In genomic region chr4:152221411-152221887, GRCm38 (mm10) we compare ENCODE assay signal across 10 mouse cellular contexts. TPM values are rescaled to one million over a fixed set of nuclear protein-coding genes. Genes with fewer than 3 reads are reported as not detected.
A peak's percentile ranks its signal among the peaks of the same experiment; 100 is the strongest.
DNase-seq lines count a peak whose midpoint lies in the region; ATAC-seq lines count a peak whose summit lies in the region.
"Had no signal": no experiment of that assay in that cellular context is flagged by ENCODE, and none has a peak within 500 bp of the region (broad histone marks: within the 10 kb centered on the region; RNA-seq: fewer than 3 reads in every experiment).

No protein-coding gene starts in this region.

- whole genome bisulfite sequencing in heart, embryonic 11.5 days (ENCODE audit: insufficient replicate concordance), result 52% methylated on average over 9 of the region's 9 CpGs
- WGBS in hindbrain, embryonic 10.5 days, result 22% methylated on average over 9 of the region's 9 CpGs

- no peaks in the 10 kb centered on the region for H3K27me3 ChIP-seq in heart, embryonic 11.5 days (ENCODE audit: control insufficient read depth, insufficient read depth, low read length)
- H3K27me3 ChIP-seq in hindbrain, embryonic 10.5 days (ENCODE audit: insufficient read depth, poor library complexity, severe bottlenecking), result peaks cover 38% of the 10 kb centered on the region
- H3K27me3 ChIP-seq: liver, embryonic 15.5 days had no signal

- no peak overlapping the region for H3K4me3 ChIP-seq in heart, embryonic 11.5 days (ENCODE audit: low read depth, low read length)
- no peak overlapping the region for H3K4me3 ChIP-seq in hindbrain, embryonic 10.5 days
- H3K4me3 ChIP-seq: erythroblast, embryonic 14.5 days; liver, embryonic 15.5 days had no signal

- no peak overlapping the region for H3K27ac ChIP-seq in heart, embryonic 11.5 days (ENCODE audit: low read depth, low read length)
- H3K27ac ChIP-seq in hindbrain, embryonic 10.5 days, result peak overlapping the region; percentile 62
- H3K27ac ChIP-seq: liver, embryonic 15.5 days had no signal

- intact Hi-C loops in heart, postnatal 36 days (cut with DNase I), result no loop called here

- H3K9ac ChIP-seq in heart, embryonic 11.5 days (ENCODE audit: low read depth, low read length), result 0 out of 2 replicates have a peak overlapping the region, but pooled peaks have one; percentile 10
- H3K9ac ChIP-seq: liver, embryonic 15.5 days had no signal

- H3K36me3 ChIP-seq in heart, embryonic 11.5 days (ENCODE audit: control insufficient read depth, insufficient read depth, low read length), result no peaks in the 10 kb centered on the region; the same call in 1 of the 2 replicates
- H3K36me3 ChIP-seq in hindbrain, embryonic 10.5 days, result peaks cover 34% of the 10 kb centered on the region
- H3K36me3 ChIP-seq: liver, embryonic 15.5 days had no signal

- no peaks in the 10 kb centered on the region for H3K9me3 ChIP-seq in heart, embryonic 11.5 days (replicated peaks; ENCODE audit: control insufficient read depth, low read length)
- H3K9me3 ChIP-seq in hindbrain, embryonic 10.5 days, result no peaks in the 10 kb centered on the region
- H3K9me3 ChIP-seq: liver, embryonic 15.5 days had no signal

- H3K4me1 ChIP-seq in heart, embryonic 11.5 days (ENCODE audit: control insufficient read depth, insufficient read depth, low read length), result peaks cover 13% of the 10 kb centered on the region
- H3K4me1 ChIP-seq in hindbrain, embryonic 10.5 days (replicated peaks), result peaks cover 27% of the 10 kb centered on the region

- DNase-seq in heart, postnatal 36 days, result no peak
- peak; percentile 72 for DNase-seq in brain, embryonic 18.5 days (ENCODE audit: low read depth, low spot score)
- DNase-seq in hindbrain, embryonic 10.5 days (ENCODE audit: low spot score), result peak; percentile 41
- peak; percentile 63 for DNase-seq in lung, postnatal 36 days
- peak; percentile 86 for DNase-seq in telencephalon, adult 2 months (ENCODE audit: low read depth, low spot score)
- no peak for DNase-seq in kidney, postnatal 36 days
- no peak for DNase-seq in thymus, postnatal 10 days (ENCODE audit: low spot score in 2 of 2)

- H3K4me2 ChIP-seq in heart, embryonic 11.5 days, result no peak overlapping the region
- H3K4me2 ChIP-seq: liver, embryonic 15.5 days had no signal

- ATAC-seq in heart, embryonic 11.5 days (replicated peaks; ENCODE audit: insufficient number of reproducible peaks, low FRiP score, low TSS enrichment), result no peak

RNA-seq across cellular contexts. Expression of gene Acot7, which starts 43.5 kb away (rescaled TPM):
- 53.1 and 53.6 TPM in 2 replicates for polyA plus RNA-seq in heart, embryonic 11.5 days (2014; fragmentation: Nextera tagmentation; extraction: Ambion mirVana)
- total RNA-seq in heart, postnatal 36 days (2021), result 10 to 100 TPM; 58.7 to 59.1 TPM
- 90.0 and 118 TPM in 2 replicates for polyA plus RNA-seq in hindbrain, embryonic 10.5 days (2016; fragmentation: Nextera tagmentation; extraction: Ambion mirVana)

RNA-seq across cellular contexts. Expression of gene Gpr153, which starts 52.6 kb away (rescaled TPM):
- 7.8 and 9.0 TPM in 2 replicates for polyA plus RNA-seq in heart, embryonic 11.5 days (2014; fragmentation: Nextera tagmentation; extraction: Ambion mirVana)
- total RNA-seq in heart, postnatal 36 days (2021), result 10 to 100 TPM; 10.7 to 14.0 TPM
- 7.0 and 7.9 TPM in 2 replicates for polyA plus RNA-seq in hindbrain, embryonic 10.5 days (2016; fragmentation: Nextera tagmentation; extraction: Ambion mirVana)
- polyA plus RNA-seq: erythroblast, embryonic 14.5 days had no signal

Comparison
In these comparisons a context has a peak if more than half of its experiments do, and no peak if none do; other contexts are left out.
1. DNase-seq: peak in brain, embryonic 18.5 days (single experiment), hindbrain, embryonic 10.5 days (single experiment), lung, postnatal 36 days (single experiment) and telencephalon, adult 2 months (single experiment); none in heart, postnatal 36 days (0 of 2), kidney, postnatal 36 days (0 of 2) and thymus, postnatal 10 days (0 of 2).